Mouse (Mus musculus): Measurements from ENCODE around the gene Gng11. TPM values are rescaled to one million over a fixed set of nuclear protein-coding genes. Genes with fewer than 3 reads are reported as not detected.

Gene Gng11
- polyA plus RNA-seq, 1 experiment from 2014 or later: 79.1 TPM

- Histone ChIP-seq H3K36me3 (ENCODE audit: control insufficient read depth, insufficient read depth, low read length) (no peaks in the 10 kb centered on the region), H3K4me3 (ENCODE audit: low read depth, low read length) (no peak overlapping the region), H3K4me2 (replicated peaks; ENCODE audit: low read depth, low read length) (no peak overlapping the region), H3K27me3 (ENCODE audit: control insufficient read depth, insufficient read depth, low read length) (no peaks in the 10 kb centered on the region), H3K9me3 (ENCODE audit: control insufficient read depth, low read depth, low read length) (no peaks in the 10 kb centered on the region), H3K4me1 (ENCODE audit: control insufficient read depth, insufficient read depth, low read length) (no peaks in the 10 kb centered on the region), H3K9ac (replicated peaks; ENCODE audit: low read depth, low read length) (no peak overlapping the region), H3K27ac (ENCODE audit: low read length) (no peak overlapping the region)
- ATAC-seq (ENCODE audit: insufficient number of reproducible peaks, insufficient read depth, low FRiP score, low read depth): no peak
- WGBS: 68% methylated on average over 1 of the region's 1 CpGs
These were observed 38.1 kb downstream of the Gng11 start for GRCm38 (mm10) chr6:4041821-4042220.

- Histone ChIP-seq H3K27me3 (ENCODE audit: control insufficient read depth, insufficient read depth, low read length) (no peaks in the 10 kb centered on the region), H3K4me3 (ENCODE audit: low read depth, low read length) (no peak overlapping the region), H3K4me1 (ENCODE audit: control insufficient read depth, insufficient read depth, low read length) (no peaks in the 10 kb centered on the region), H3K9me3 (ENCODE audit: control insufficient read depth, low read depth, low read length) (no peaks in the 10 kb centered on the region), H3K4me2 (replicated peaks; ENCODE audit: low read depth, low read length) (no peak overlapping the region), H3K36me3 (ENCODE audit: control insufficient read depth, insufficient read depth, low read length) (no peaks in the 10 kb centered on the region), H3K27ac (ENCODE audit: low read length) (no peak overlapping the region), H3K9ac (replicated peaks; ENCODE audit: low read depth, low read length) (no peak overlapping the region)
- 97% methylated on average over 1 of the region's 1 CpGs for WGBS
- no peak for ATAC-seq (ENCODE audit: insufficient number of reproducible peaks, insufficient read depth, low FRiP score, low read depth)
These were observed 43.5 kb downstream of the Gng11 start for GRCm38 (mm10) chr6:4047200-4047599.

DNA sequence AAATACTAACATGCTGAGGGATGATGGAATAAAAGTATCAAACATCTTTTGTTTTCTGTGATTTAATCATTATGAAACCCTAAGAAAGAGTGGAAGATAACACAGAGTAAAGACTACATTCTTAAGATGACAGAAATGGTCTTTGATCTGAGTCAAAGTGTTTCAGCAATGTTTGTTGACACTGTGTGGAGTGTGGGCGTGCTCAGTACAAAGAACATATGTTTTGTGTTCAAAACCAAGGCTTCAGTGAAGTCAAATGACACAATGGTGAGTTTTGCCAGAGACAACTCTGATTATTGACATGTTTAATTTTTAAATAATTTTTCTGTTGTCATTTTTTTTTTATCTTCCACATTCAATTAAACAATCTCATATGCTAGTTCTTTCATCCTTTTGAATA is 49.1 kb downstream of the Gng11 start:
- ATAC-seq (ENCODE audit: insufficient number of reproducible peaks, insufficient read depth, low FRiP score, low read depth): no peak
- 29% methylated on average over 1 of the region's 1 CpGs for WGBS

DNA sequence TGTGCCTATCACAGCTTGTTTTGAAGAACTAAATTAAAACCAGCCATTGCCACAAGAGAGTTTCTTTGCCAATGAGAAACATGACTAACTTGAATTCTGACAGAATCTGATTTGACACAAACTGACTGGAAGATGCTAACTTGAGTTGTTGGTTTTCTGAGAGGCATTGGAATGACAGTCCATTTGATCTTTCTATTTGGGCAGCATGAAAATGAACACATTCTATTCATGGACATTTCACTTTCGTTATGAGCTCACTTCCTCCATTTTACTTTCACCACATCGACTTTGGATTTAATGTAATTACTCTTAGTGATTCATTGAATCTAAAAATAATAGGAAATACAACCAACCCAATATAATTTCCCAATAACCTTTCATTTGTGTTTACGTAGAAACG is 50.7 kb downstream of the Gng11 start:
- no peaks in the 10 kb centered on the region for H3K4me1 ChIP-seq (ENCODE audit: control insufficient read depth, insufficient read depth, low read length)
- H3K4me2 ChIP-seq (replicated peaks; ENCODE audit: low read depth, low read length): no peak overlapping the region
- H3K27me3 ChIP-seq (ENCODE audit: control insufficient read depth, insufficient read depth, low read length): no peaks in the 10 kb centered on the region
- 84% methylated on average over 4 of the region's 4 CpGs for WGBS
- no peak for ATAC-seq (ENCODE audit: insufficient number of reproducible peaks, insufficient read depth, low FRiP score, low read depth)
- no peaks in the 10 kb centered on the region for H3K9me3 ChIP-seq (ENCODE audit: control insufficient read depth, low read depth, low read length)
- no peak overlapping the region for H3K27ac ChIP-seq (ENCODE audit: low read length)
- H3K36me3 ChIP-seq (ENCODE audit: control insufficient read depth, insufficient read depth, low read length): no peaks in the 10 kb centered on the region
- no peak overlapping the region for H3K9ac ChIP-seq (replicated peaks; ENCODE audit: low read depth, low read length)
- no peak overlapping the region for H3K4me3 ChIP-seq (ENCODE audit: low read depth, low read length)

More for the DNA sequence above, 49.1 kb downstream of the Gng11 start:
- Histone ChIP-seq H3K27ac (ENCODE audit: low read length) (no peak overlapping the region), H3K4me3 (ENCODE audit: low read depth, low read length) (no peak overlapping the region), H3K9ac (replicated peaks; ENCODE audit: low read depth, low read length) (no peak overlapping the region), H3K4me2 (replicated peaks; ENCODE audit: low read depth, low read length) (no peak overlapping the region), H3K27me3 (ENCODE audit: control insufficient read depth, insufficient read depth, low read length) (no peaks in the 10 kb centered on the region), H3K36me3 (ENCODE audit: control insufficient read depth, insufficient read depth, low read length) (no peaks in the 10 kb centered on the region), H3K9me3 (ENCODE audit: control insufficient read depth, low read depth, low read length) (no peaks in the 10 kb centered on the region), H3K4me1 (ENCODE audit: control insufficient read depth, insufficient read depth, low read length) (no peaks in the 10 kb centered on the region)

Other genes with a start within 250 kb of the Gng11 start
- 0.22 and 0.25 TPM in 2 replicates for gene Calcr, start 239.2 kb upstream of the Gng11 start, polyA plus RNA-seq (2014; fragmentation: Nextera tagmentation; extraction: Ambion mirVana)
- 2.3 TPM in 2 replicates for gene Tfpi2, start 15.0 kb upstream of the Gng11 start, polyA plus RNA-seq (2014; fragmentation: Nextera tagmentation; extraction: Ambion mirVana)
- not detected in 2 replicates for gene Gngt1, start 10.1 kb upstream of the Gng11 start, polyA plus RNA-seq (2014; fragmentation: Nextera tagmentation; extraction: Ambion mirVana)
- 67.0 and 71.3 TPM in 2 replicates for gene Bet1, start 83.1 kb downstream of the Gng11 start, polyA plus RNA-seq (2014; fragmentation: Nextera tagmentation; extraction: Ambion mirVana)